Mouse (Mus musculus) cerebellum, adult 2 months (tissue): Measurements from ENCODE around the gene 5330417C22Rik.

Source experiments
- CTCF ChIP-seq: fragments of 200-500 bp; IDR thresholded peaks from 2 replicates; pipeline ENCODE4 v1.5.1; 2011; ENCODE audit warnings: low read depth, mild to moderate bottlenecking, control low read depth, low read length, moderate library complexity, borderline replicate concordance; ENCODE audit not compliant: insufficient read depth
- POLR2A ChIP-seq: fragments of 200-500 bp; IDR thresholded peaks from 2 replicates; pipeline ENCODE4 v1.6.1; 2011; ENCODE audit warnings: low read length, control low read depth, borderline replicate concordance; ENCODE audit not compliant: insufficient read depth

- no peak for TF ChIP-seq POLR2A
- peak; percentile 49; the same call in 1 of the 2 replicates for TF ChIP-seq CTCF
Observed at GRCm38 (mm10) chr3:108466425-108466824, 69.9 kb downstream of the 5330417C22Rik start.
